Mouse (Mus musculus) myocyte (in vitro differentiated cells): Measurements from ENCODE around the gene Kbtbd13.

Source experiments
- MAX ChIP-seq: IDR thresholded peaks from one replicate; pipeline ENCODE4 v1.6.1; 2011; ENCODE audit warnings: low read depth, mild to moderate bottlenecking, control low read depth
- POLR2A ChIP-seq: IDR thresholded peaks from one replicate; pipeline ENCODE4 v1.6.1; 2011; ENCODE audit warnings: low read depth, mild to moderate bottlenecking, control low read depth, moderate library complexity; ENCODE audit not compliant: insufficient read length
- TCF12 ChIP-seq: IDR thresholded peaks from one replicate; pipeline ENCODE4 v1.6.1; 2011; ENCODE audit warnings: mild to moderate bottlenecking, control low read depth; ENCODE audit not compliant: poor library complexity, insufficient read depth, severe bottlenecking
- USF1 ChIP-seq: IDR thresholded peaks from one replicate; pipeline ENCODE4 v1.6.1; 2011; ENCODE audit warnings: low read depth, mild to moderate bottlenecking, control low read depth, moderate library complexity

- no peak for TF ChIP-seq USF1
- no peak for TF ChIP-seq MAX
- no peak for TF ChIP-seq POLR2A
- no peak for TF ChIP-seq TCF12
Observed at GRCm38 (mm10) chr9:65393606-65394005, 2.2 kb upstream of the Kbtbd13 start.
